Mouse (Mus musculus): Measurements from ENCODE around the gene Rnaseh1.

Gene Rnaseh1

DNA sequence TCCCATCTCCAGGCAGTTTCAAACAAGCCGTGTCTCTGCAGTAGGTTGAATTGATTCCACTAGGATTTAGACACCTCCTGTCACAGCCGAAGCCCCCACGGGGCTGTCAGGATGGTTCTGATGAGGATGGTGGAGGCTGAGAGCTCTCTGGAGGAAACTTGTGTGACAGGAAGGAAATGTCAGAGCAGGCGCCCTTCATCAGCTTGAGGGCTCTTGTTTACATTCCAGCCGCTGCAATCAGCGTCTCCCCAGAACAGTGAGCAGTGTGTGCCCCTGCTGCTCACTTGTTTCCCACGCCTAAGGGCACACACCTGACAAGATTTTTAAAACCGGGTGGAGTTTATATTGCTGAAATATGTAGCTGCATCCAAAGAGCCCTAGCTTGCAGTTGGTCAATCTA, 17.9 kb downstream of the Rnaseh1 start:
- DNase-seq (ENCODE audit: low read depth, low spot score), result no peak

DNA sequence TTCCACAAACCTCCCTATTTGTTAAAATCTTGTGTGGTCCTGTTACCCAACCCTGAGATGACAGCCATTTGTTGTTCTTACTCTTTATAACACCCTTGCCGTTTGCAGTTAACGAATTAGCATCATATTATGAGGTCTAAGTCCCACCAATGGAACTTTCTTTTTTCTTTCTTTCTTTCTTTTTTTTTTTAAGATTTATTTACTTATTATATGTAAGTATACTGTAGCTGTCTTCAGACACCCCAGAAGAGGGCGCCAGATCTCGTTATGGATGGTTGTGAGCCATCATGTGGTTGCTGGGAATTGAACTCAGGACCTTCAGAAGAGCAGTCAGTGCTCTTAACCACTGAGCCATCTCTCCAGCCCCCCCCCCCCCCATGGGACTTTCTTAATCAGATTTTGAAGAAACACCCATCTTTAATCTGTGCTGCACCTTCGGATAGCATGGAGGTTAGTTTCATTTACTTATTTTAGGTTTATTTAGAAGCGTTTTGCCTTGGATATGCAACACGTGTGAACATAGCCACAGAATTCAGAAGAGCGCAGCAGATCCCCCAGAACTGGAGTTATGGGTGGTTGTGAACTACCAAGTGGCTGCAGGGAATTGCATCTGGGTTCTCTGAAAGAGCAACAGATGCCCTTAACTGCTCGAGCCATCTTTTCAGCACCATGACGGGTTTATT, 24.8 kb downstream of the Rnaseh1 start:
- no peak for DNase-seq (ENCODE audit: low read depth, low spot score)

DNA sequence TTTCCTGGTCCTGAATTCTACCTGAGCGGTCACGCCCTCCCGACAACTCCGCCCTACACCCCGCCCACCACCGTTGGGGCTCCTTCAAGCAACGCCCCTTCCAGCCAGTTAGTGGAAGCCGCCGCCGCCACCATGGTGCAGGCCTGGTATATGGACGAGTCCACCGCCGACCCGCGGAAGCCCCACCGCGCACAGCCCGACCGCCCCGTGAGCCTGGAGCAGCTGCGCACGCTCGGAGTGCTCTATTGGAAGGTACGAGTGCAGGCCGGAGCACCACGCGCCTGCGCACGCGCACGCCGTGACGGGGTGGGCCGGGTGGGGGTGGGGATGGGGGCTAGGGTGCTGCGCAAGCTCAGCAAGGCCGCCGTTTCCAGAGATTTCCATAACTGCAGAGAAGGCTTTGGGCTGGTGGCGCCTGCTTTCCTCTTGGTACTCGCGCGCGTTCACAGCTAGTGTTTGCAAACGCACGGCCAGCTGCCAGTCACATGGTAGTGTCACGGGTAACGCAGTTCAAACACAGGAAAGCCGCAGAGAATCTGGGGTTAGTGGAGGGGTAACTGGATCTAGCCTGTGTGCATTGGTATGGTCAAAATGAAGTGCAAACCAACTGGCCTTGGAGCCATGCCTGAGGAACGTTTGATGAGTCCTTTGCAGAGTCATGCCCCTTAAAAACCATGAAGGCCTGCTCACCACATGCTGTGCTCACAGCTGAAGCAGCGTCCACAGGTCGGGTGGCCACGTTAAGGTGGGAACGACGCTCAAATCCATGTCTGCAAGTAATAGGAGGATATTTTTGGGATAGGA, 25.9 kb downstream of the Rnaseh1 start, which contains the start of gene Adi1:
Adi1 (plus strand) TSS at position 111 of the 804 bp plus-strand sequence.
- DNase-seq (ENCODE audit: low read depth, low spot score), result peak; percentile 84

DNA sequence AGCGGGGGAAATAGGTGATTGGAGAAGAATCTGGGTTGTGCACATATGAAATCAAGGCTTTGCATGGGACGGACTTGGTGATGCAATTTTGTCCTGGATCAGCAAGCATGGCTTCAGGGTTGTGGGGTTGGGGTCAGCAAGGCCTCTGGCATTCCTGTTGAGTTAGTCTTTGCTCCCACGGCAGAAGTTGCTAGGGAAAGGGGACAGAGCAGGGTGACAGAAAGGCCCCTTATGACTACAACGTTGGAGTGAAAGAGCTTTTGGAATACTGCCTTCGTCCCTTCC, 26.5 kb downstream of the Rnaseh1 start:
- no peak for DNase-seq (ENCODE audit: low read depth, low spot score)

DNA sequence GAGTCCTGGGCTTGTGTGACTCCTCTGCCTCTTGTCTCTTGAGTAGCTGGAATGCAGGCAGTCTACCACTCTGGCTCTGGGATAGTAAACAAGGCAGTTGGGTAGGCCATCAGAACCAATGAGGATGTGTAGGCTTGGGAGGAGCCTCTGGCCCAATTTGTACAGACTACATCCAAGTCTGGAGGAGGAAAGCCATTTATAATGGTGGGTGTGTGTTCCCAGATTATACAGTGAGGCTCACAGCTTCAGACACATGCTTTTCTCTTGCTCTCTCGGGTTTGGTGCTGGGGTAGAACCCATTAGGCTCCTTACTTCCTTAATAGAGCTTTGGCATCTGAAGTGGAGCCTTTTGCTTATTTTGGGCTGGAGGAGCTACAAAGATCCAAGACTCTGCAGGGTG, 35.3 kb downstream of the Rnaseh1 start:
- no peak for DNase-seq (ENCODE audit: low read depth, low spot score)

DNA sequence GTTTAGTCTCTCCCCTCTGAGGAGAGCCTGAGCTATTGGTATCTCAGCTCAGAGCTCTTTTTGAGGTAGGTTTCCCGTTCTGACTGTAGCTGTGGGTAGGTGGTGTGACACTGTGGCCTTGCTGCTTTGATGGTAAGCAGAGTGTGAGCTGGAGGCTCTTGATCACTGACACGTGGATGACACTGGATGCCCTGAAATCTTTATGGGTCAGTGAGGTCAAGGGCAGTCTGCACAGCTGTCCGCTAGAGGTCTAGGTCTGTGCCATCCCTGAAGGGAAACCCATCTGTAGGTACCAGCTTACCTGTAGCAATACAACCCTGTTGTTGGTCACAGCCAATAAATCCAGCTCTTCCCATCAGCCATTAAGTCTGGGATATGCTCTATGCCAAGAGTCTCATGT, 36.4 kb downstream of the Rnaseh1 start:
- DNase-seq (ENCODE audit: low read depth, low spot score), result no peak

DNA sequence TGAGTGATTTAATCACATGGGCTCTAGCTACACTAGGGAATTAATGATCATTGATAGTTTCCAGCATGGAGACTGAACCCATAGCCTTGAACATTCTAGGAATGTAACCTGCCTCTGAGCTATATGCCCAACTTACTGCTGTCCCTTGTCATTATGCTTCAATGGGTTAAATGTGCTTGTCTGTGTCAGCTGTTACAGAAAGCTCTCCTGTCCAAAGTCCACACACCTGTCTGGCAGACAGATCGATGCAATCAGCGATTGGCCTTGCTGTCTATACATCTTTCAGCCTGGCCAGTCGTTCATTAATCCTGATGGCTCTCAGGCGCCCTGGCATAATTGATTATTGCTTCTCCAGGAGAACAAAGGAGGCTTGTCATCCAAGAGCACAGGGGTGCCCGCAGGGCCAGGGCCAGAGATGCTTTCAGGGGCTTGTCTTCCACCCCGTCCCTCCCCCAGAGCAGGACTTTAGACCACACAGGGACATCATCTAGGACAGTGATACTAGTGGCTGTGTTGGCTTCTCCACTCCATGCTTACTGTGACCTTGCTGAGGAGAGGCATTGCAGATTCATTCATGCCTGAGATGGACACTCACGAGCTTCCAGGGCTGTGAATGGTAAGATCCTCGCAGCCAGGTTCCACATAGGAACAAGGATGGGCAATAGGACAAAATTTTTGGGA, 36.9 kb downstream of the Rnaseh1 start:
- no peak for DNase-seq (ENCODE audit: low read depth, low spot score)

DNA sequence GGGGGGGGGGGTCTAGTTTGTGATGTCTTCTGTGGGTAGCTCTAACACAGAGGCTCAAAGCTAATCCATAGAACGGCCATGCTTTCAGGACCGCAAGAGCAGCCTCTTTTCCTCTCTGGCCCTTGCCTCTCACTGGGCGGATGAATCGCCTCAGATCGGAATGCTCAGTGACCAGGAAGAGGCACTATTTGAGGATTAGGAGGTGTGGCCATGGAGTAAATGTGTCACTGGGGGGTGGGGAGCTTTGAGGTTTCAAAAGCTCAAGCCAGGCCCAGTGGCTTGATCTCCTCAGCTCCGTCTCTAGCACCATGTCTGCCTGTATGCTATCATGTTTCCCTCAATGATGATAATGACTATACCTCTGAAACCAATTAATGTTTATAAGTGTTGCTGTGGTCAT, 39.6 kb downstream of the Rnaseh1 start:
- no peak for DNase-seq (ENCODE audit: low read depth, low spot score)

DNA sequence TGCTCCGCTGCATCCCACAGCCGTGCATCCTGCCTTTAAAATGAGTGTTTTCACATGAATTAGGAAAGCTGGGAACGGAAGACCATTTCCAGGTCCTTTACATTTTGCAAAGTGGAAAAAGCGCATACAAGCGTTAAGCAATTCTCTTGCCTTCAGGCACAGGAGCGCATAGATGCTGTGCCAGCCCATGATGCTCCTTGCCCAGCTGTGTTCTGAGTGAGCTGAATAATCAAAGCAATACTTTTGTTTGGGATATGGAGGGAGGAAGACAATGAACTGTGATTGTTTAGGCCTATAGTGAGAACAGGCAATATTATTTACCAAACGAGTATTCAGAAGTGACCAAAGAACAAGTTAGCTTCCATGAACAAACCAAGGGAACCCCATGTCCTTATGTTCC, 41.3 kb downstream of the Rnaseh1 start:
- DNase-seq (ENCODE audit: low read depth, low spot score), result no peak

DNA sequence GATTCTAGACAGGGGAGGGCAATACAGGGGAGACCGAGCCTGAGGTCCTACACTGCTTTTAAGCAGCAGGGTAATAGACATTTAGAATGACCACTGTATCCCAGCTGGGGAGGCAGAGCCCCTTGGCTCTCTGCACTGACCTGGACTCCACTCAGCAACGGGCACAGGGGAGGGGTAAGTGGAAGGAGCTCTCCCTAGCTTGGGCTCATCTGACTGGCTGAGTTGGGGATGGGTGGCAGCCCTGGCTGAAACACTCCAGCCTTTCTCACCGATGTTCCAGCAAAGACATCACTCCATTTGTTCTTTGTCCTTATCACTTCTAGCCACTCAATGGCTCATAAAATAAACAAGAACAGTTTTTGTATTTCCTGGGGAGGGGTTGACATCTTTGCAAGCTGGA, 44.3 kb downstream of the Rnaseh1 start:
- DNase-seq (ENCODE audit: low read depth, low spot score), result no peak

DNA sequence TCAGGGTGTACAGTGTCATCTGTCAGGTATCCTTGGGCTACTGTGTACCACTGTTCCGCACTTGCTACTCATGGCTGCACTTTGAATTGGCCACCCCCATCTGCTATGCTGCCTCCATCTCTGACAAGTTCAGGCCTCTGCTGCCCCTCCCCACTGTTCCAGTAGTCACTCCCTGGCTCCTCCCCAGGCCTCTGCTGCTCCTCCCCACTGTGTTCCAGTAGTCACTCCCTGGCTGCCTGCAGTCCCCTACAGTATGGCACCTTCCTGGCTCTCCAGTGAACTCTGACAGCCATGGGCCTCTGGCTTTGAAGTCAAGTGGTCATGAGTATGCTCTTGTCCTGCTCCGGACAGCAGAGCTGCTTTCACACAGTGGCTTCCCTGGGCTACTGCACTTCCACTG, 44.8 kb downstream of the Rnaseh1 start:
- no peak for DNase-seq (ENCODE audit: low read depth, low spot score)

DNA sequence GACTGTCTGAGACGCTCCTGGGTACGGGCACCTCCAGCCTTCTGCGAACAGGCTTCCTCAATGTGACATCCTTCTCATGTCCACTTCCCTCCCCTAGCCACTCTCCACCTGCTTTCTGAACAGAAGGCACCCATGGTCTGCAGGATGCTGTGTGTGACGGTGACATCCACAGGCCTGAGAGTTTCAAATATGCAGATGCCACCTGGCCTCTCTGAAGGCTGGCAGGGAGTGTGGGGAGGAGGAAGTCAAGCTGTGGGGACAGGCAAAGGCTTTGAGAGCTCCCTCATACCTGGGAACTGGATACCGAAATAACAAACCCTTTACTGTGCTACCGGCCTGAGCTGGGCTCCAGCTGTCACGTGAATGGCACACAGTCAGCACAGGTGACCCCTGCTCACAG, 45.4 kb downstream of the Rnaseh1 start:
- no peak for DNase-seq (ENCODE audit: low read depth, low spot score)

DNA sequence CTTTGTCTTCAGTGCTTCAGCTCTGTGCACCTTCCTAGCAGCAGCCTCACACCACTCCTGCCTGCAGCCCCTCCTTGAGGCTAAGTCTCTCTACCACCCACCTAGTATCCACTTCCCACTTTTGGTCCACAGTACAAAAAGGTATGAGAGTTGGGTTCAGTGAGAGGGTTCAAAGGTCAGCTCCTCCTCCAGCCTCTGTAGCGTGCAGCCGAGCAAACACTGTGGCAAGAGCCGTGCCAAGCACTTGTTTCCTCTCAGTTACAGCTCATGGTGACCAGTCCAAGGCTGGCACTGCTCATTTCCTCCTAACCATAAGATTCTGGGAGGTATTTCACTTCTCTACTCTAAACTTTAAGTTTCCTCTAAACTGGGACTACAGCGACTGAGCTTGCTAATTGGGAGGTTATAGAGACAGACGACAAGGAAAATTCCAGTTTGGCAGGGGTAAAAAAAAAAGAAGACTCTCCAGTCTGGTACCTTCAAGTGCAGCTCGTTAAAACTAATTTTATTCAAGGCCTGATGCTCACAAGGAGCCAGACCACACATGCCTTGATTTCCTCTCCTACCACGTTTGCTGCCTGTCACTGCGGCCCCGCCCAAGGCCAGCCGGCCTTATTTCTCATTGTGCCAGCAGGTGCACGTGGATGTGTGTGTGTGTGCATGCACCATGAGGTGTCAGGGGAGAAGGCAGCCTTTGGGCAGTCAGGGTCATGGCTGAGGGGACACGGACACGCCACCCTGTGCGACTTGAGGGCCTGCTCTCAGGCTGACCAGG, 48.6 kb downstream of the Rnaseh1 start:
- peak; percentile 36 for DNase-seq (ENCODE audit: low read depth, low spot score)

DNA sequence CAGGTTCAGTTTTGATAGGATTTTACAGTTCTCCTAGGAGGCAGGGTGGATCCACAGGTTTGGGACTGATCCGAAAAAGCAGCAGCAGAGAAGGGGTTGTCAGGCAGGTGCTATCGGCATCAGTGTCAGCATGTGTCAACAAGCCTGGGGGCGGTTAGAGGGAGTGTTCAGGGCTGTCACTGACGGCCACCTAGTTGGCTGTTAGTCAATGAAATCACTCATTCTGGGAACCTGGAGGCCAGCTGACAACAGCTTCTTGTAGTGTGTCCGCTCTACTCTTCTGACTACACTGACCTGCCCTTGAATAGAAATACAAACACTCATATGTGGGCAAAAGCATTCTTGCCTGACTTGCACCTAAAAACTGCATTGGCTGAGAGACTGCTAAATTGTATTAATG, 49.7 kb downstream of the Rnaseh1 start:
- DNase-seq (ENCODE audit: low read depth, low spot score), result no peak

DNA sequence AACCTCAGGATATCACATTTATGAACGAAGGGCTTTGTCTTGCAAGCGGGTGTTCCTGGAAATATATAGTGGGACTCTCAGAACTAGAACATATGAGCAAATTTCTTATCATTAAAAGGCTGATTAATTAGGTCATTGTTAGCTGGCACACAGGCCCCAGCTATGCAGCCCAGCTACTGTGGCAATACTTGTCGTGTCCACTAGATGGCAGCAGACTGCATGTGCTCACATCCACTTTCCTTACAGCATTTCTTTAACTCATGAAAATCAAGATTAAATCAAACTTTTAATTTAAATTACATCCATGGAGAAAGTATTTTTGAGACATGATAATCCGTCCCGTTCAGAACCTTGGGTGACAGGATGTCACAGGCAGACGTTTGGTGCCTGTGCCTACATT, 50.3 kb downstream of the Rnaseh1 start:
- DNase-seq (ENCODE audit: low read depth, low spot score), result peak; percentile 72

DNA sequence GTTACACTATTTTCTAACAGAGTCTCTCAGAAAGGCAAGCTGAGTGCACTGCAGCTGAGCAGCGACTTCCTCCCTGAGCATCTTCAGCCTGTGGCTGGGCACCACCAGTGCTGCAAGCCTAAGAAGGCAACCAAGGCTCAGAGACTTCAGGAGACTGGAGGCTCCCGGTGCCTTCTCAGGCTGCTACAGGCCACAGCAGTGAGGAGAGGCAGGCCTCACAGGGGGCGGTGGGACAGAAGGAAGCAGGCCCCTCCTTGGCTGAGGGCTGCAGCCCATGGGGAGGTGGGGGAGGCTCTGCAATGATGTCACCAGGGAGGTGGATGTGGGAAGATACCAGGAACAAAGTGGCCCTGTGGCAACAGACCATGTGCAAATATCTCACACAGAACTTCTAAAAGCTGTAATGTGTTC, 50.7 kb downstream of the Rnaseh1 start:
- DNase-seq (ENCODE audit: low read depth, low spot score), result no peak

DNA sequence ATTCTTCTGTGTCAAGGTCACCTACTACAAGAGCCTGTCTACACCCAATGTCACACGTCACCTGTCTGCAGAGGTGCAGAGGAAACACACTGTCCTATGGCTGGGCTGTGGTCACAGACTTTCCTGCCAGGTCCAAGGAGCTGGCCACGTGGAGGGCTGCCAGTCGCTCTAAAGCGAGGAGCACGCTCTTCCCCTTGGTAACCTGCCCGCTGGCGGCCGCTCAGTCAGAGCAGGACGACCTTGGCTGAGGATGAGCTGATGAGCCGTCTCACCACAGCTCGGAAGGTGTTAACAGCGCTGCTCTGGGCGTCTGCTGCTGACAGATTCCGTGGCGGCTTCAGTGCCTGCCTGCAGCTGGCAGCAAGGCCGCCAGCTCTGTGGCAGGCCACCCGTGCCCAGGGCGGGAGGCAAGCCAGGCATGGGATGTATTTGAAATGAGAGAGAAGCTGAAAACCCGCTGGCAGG, 51.2 kb downstream of the Rnaseh1 start:
- peak; percentile 24 for DNase-seq (ENCODE audit: low read depth, low spot score)

DNA sequence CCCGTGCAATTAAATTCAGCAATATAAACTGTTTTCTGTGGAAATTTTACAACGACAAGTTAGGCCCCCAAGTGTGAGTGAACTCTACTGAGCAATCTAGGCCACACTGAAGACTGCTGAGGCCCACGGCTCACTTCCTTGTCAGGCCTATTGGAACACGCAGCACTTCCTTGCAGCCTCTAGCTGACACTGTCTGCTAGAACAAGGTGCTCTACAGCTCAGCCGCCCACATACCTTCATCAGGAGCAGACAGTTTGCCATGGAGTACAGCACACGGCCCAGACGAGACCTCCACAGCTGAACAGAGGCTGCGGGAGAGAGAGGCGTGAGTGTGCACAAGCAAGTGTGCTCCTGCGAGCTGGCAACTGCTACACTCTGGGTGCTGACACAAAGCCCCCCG, 51.9 kb downstream of the Rnaseh1 start:
- DNase-seq (ENCODE audit: low read depth, low spot score), result no peak

DNA sequence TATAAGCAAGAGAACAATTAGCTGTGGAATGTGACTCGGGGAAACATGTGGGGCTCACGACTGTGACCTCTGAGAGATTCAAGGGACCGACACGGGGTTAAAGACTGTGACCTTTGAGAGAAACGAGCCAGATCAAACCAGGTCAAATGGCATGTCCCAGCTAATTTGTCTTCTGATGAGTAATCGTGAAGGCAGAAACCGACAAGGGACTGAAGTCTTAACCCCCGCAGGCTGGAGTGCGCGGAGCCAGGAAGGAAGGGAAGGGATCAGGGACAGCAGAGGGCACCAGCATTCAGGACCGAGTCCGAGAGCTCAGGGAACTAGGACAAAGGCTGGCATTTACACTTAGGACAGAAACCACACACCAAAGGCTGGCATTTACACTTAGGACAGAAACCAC, 55.0 kb downstream of the Rnaseh1 start:
- no peak for DNase-seq (ENCODE audit: low read depth, low spot score)

DNA sequence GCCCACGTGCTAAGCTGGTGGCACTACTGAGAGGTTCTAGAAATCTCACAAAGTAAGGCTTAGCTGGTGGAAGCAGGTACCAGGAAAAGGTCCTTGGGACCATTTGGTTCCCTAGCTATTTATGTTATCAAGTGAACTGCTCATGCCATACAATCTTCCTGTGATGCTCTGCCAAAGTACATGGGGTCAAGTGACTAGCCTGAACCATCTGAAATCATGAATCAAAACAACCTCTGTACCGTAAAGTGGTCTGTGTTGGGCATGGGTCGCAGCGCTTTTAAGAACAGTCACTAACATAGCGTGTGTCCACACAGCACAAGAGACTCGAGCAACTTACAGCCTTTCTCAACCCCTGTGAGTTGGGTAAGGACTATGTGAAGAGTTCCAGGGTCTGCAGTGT, 55.8 kb downstream of the Rnaseh1 start:
- DNase-seq (ENCODE audit: low read depth, low spot score), result no peak

DNA sequence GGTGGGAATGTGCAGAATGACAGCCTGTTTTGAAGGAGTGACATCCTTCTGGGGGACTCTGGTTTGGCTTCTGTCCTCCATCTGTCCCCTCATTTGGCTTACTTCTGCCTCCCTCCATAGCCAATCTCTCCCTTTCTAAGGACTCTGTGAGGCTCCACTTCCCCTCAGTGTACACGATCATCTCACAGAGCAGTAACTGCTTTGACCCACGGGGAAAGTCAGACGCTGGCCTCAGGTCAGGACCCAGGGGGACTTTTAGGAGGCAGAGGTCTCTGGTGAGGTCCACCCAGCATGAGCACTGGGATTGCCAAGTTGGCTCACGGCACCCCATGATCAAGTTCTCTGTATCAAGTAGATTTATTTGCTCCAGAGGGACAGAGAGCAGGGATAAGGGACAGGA, 58.8 kb downstream of the Rnaseh1 start:
- DNase-seq (ENCODE audit: low read depth, low spot score), result no peak
